Mouse (Mus musculus): ENCODE data around the gene Mepce. TPM values are rescaled to one million over a fixed set of nuclear protein-coding genes. Genes with fewer than 3 reads are reported as not detected.

Gene Mepce
- total RNA-seq, 1 experiment from 2014 or later: 42.2 TPM

- ATAC-seq (ENCODE audit: extremely low read depth, insufficient number of reproducible peaks, low FRiP score, poor library complexity, severe bottlenecking): no peak
These were observed 9.2 kb upstream of the Mepce start for GRCm38 (mm10) chr5:137796606-137797005.

GRCm38 (mm10) chr5:137791553-137791952, 4.1 kb upstream of the Mepce start:
- ATAC-seq (ENCODE audit: extremely low read depth, insufficient number of reproducible peaks, low FRiP score, poor library complexity, severe bottlenecking): no peak

- ATAC-seq (ENCODE audit: extremely low read depth, insufficient number of reproducible peaks, low FRiP score, poor library complexity, severe bottlenecking): no peak
These were observed 1.6 kb upstream of the Mepce start for GRCm38 (mm10) chr5:137788946-137789531.

- ATAC-seq (ENCODE audit: extremely low read depth, insufficient number of reproducible peaks, low FRiP score, poor library complexity, severe bottlenecking): no peak
These were observed 716 bp upstream of the Mepce start for GRCm38 (mm10) chr5:137788171-137788570.

- ATAC-seq (ENCODE audit: extremely low read depth, insufficient number of reproducible peaks, low FRiP score, poor library complexity, severe bottlenecking): peak; percentile 82
These were observed 1.1 kb downstream of the Mepce start for GRCm38 (mm10) chr5:137786109-137786942.

DNA sequence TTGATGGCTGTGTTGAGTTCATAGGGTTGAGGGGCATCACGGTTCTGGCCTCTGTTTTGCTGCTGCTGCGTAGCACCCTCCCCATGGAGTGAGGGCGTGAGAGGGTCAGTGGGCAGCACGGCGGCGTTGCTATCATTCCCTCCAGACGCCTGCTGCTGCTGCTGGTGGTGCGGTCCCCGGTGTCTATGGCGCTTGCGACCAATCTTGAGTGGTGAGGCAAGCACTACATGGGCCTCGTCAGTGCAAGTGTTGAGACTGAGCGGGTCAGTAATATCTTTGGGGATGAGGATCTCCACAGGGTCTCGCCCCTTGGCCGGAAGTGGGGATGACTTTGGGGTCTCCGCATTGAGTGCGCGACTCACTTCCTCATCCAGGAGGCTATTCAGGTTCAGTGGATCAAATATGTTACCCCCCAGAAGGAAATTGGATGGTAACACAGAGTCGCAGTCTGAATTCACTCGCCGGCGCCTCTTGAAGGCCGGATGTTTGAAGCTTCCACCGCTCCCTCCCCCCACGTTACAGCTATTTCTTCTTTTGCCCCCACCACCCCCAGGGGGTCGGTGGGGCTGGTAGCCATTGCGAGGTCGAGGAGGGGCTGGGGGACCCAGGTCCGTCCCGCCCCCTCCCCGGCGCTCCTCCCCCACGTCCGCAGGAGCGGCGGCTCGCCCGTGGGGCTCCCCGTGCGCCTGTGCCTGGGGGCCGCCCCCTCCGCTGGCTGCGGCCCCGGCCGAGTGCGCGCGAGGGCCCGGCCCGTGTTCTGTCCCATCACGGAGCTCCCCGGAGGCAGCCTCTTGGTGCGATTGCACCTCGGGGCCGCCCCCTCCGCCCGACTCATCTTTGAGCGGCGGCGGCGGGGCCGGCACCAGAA, 2.1 kb downstream of the Mepce start:
- ATAC-seq (ENCODE audit: extremely low read depth, insufficient number of reproducible peaks, low FRiP score, poor library complexity, severe bottlenecking): no peak

DNA sequence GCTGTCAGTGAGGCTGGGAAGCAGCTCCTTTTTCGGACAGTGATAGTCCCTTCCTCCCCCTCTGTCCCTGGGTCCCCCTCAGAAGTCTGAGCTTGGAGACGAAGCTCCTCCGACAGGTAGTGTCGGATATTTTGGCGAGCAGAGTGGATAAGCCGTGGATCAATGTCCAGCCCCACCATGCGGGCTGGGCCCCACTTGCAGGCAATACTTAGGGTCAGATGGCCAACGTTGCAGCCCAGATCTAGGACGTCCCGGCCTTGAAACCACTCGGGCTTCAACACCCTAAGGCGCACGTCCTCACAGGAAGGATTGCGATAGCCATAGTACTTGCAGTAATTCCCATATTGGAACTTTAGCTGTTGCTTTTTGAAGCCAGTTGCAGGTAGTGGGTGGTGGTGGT, 2.9 kb downstream of the Mepce start:
- no peak for ATAC-seq (ENCODE audit: extremely low read depth, insufficient number of reproducible peaks, low FRiP score, poor library complexity, severe bottlenecking)

DNA sequence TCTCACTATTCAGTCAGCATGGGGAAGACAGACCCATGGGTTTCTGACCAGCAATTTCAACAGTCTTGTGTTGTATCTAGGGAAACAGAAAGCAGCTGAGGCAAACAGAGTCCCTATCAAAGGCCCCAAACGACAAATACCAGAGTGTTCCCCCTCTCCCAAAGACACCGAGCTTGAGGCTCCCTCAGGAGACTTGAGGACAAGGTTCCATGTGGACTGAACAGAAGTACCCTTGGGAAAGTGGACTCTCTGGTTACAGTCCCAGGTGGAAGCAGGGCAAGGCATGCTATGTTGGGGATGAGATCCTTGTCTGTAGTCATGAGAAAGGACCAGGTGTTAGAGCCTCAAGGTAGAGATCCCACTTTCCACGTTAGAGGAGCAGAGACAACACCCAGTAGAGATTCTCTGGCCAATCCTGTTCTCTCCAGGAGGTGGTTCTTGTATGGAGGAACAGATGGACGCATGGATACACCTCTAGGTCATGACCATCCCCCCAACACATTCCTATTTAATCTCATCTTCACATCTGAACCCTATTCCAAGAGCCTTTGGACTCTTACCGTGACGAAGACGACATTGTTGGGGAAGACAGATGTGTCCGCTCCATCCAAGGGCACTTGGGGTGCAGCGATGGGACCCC, 3.4 kb downstream of the Mepce start:
- ATAC-seq (ENCODE audit: extremely low read depth, insufficient number of reproducible peaks, low FRiP score, poor library complexity, severe bottlenecking): no peak

- no peak for ATAC-seq (ENCODE audit: extremely low read depth, insufficient number of reproducible peaks, low FRiP score, poor library complexity, severe bottlenecking)
These were observed 4.5 kb downstream of the Mepce start for GRCm38 (mm10) chr5:137782776-137783522.

DNA sequence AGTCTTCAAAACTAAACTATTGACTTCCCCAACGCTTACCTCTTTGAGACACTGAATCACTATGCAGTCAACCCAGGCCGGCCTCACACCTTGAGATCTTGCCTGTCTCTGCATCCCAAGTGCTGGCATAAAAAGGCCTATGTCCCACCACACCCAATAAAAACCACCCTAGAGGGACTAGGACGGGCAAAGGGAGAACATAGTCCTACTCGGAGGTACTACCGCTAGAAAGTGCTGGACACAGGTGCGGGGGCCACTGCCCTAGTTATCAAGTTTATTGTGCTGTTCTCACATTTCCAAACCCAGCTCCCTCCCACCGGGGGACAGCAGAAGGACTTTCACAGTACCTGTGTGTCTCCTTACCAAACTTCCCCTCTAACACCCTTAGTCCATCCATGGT, 5.8 kb downstream of the Mepce start:
- ATAC-seq (ENCODE audit: extremely low read depth, insufficient number of reproducible peaks, low FRiP score, poor library complexity, severe bottlenecking): no peak

DNA sequence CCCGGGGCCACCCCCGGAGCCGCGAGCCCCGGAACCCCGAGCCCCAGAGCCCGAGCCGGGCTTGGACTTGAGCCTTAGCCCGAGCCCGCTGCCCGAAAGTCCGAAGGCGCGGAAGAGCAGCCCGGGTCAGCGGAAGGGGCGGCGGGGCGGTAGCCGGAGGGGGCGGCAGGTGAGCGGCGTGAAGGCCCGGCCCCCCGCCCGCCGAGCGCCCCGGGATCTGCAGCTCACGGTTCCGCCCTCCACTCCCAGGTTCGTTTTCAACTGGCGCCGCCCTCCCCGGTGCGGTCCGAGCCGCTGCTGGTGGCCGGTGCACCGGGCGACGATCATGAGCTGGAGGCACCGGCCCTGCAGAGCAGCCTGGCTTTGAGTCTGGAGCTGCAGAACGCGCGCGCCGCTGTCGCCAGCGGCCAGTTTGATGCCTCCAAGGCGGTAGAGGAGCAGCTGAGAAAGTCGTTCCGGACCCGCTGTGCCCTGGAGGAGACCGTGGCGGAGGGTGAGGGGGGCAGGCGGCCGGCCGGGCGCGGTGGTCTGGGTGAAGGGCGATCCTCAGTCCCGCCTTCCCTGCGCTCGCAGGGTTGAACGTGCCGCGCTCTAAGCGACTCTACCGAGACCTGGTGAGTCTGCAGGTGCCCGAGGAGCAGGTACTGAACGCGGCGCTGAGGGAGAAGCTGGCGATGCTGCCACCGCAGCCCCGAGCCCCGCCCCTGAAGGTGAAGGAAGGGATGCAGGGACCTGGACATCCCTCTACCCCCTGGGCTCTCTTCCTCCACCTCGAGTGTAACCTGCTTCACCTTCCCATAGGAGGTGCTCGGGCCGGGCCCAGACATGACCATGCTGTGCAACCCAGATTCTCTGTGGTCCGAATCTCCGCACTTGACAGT, 8.2 kb downstream of the Mepce start:
- no peak for ATAC-seq (ENCODE audit: extremely low read depth, insufficient number of reproducible peaks, low FRiP score, poor library complexity, severe bottlenecking)

DNA sequence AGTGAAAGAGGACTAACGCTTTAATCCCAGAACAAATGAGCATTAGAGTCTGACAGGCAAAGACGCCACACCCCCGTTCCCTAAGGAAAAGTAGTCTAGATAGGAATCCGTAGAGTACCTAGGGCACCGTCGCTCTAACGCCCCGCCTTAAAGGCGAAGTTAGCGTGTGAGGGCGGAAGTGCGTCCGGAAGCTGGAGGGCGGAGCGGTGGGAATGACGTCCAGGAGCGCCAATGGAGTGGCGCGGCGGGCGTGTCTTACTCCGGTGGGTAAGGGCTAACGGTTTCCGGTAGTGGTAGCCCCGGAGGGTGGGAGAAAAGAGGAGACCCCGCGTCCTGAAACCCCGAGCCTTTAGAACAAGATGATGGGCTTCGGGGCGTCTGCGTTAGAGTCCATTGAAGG, 8.8 kb downstream of the Mepce start, which contains the start of gene Ppp1r35:
Gene Ppp1r35, plus strand, starts transcription at position 215 of the 400 bp plus-strand sequence.
- peak; percentile 92 for ATAC-seq (ENCODE audit: extremely low read depth, insufficient number of reproducible peaks, low FRiP score, poor library complexity, severe bottlenecking)

GRCm38 (mm10) chr5:137777267-137777845, 10.1 kb downstream of the Mepce start:
- no peak for ATAC-seq (ENCODE audit: extremely low read depth, insufficient number of reproducible peaks, low FRiP score, poor library complexity, severe bottlenecking)

DNA sequence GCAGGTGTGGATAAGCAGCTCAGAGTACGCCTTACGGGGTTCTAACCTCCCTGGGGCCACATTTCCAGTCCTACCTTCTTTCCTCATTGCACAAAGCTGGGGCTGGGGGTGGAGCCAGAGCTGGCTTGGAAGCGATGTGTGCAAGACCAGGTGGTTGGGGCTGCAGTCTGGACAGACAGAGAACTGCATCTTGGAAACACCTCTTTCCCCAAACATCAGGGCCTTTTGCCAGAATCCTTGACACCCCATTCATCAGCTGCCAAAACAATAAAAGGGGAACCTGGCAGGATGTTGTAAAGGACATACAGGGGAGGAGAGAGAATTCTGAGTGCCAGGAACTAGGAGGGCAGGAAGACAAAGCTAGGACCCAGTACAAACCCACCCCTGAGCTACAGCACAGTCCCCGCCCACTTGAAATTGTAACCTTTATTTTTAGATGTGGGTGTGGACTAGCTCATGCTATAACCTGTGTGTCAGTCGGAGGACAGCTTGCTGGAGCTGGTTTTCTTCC, 11.0 kb downstream of the Mepce start:
- ATAC-seq (ENCODE audit: extremely low read depth, insufficient number of reproducible peaks, low FRiP score, poor library complexity, severe bottlenecking): peak; percentile 10; the same call in 1 of the 2 replicates

DNA sequence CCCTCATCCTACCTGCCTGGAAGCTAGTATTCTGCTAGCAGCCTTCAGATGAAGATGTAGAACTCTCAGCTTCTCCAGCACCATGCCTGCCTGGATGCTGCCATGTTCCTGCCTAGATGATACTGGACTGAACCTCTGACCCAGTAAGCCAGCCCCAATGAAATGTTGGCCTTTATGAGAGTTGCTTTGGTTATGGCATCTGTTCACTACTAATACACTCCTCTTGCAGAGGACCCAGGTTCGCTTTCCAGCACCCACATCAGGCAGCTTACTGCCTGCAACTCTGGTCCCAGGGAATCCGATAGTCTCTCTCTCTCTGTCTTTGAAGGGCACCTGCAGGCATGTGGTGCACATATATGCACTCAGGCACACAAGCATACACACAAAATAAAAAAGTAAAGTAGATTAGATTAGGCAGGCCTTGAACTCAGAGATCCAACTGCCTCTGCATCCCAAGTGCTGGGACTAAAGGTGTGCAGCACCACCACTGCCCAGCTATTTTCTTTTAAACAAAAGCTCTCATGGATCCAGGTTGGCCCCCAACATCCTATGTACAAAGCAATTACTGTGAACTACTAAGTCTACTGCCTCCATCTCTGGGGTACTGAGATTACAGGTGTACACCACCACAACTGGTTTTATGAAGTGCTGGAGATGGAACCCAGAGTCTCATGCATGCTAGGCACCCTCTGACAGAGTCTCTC, 11.7 kb downstream of the Mepce start:
- no peak for ATAC-seq (ENCODE audit: extremely low read depth, insufficient number of reproducible peaks, low FRiP score, poor library complexity, severe bottlenecking)

GRCm38 (mm10) chr5:137772755-137773154, 14.7 kb downstream of the Mepce start:
- no peak for ATAC-seq (ENCODE audit: extremely low read depth, insufficient number of reproducible peaks, low FRiP score, poor library complexity, severe bottlenecking)
